Mouse (Mus musculus): ENCODE results near the gene Yipf4.
"Not testable (repeated sequence)": the region's sequence is repeated elsewhere in the genome, so short reads cannot be mapped to it uniquely, and the experiment has no call there.

Yipf4 gene

DNA sequence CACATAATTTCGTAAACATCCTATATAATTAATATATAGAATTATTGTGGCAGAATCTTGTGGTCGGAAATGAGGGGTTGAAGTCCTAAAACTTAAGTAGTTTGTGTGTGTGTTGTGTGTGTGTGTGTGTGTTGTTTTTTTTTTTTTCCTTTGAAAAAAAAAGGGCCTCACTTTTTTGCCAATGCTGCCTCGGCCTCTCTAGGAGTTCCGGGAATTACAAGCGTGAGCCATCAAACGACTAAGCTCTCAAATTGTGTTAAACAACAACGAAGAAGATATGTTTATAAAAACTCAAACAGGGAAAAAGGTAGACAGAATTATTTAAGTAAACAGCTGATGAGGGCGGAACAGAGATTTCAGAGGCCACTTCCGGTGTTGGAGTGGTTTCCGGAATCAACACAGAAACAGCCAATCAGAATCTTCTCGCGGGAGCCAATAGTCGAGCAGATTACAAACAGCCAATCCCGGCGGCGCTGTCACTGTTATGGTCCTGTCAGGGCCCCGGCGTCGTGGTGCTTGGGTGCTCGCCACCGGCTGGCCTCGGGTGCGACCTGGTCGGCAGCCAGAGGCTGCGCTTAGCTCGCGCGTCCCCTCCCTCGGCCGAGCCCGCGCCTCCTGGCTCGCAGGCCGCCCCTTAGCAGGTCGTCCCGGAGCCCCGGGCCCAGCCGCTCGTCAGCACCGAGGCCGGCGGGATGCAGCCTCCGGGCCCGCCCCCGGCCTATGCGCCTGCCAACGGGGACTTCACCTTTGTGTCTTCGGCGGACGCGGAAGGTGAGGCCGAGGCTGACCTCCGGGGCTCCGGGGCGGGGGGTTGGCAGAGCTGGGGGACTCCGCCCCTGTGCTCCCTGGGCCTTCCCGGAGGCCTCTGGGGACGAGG, at the start of gene Yipf4:
Gene Yipf4, plus strand, starts transcription at position 470 of the 877 bp plus-strand sequence.
- DNase-seq (ENCODE audit: low spot score in 2 of 2), result peak; percentile 93 to 95

DNA sequence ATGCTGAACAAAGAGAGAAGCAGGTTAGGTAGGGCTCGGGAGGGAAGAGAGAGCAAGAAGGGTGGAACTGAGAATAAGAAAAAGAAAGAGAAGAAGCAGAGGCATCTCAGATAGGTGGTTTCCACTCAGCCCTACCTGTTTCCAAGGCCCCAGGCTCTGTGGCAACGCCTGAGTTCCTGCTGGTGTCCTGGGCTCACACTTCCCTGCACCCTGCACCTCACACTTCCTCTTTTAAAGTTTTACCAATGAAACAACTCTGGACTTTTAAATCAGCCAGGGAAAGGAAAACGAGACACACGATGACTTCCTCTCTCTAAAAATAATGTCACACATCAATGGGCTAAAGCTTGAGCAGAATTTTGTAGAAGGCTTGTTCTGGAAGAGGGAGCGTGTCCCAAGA, 48.8 kb upstream of the Yipf4 start:
- DNase-seq (ENCODE audit: low spot score in 2 of 2), result no peak

DNA sequence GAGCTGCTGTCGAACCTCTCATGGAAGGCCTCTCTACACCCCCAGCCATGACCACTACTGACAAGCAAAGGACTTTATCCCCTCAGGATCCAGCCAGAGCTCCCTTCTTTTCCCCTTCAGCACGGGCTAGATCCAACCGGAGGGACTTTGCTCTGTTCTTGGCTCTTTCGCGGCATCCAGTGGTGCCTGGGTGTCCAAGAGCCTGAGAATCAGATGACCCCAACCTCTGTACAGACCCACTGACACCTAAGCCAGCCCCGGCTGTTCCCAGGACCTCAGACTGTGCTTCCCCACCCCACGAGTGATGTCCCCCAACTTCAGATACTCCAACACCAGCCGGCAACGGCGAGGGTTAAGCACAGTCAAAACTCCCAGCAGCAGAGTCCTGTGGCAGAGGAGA, 39.5 kb upstream of the Yipf4 start:
- DNase-seq (ENCODE audit: low spot score in 2 of 2), result no peak

DNA sequence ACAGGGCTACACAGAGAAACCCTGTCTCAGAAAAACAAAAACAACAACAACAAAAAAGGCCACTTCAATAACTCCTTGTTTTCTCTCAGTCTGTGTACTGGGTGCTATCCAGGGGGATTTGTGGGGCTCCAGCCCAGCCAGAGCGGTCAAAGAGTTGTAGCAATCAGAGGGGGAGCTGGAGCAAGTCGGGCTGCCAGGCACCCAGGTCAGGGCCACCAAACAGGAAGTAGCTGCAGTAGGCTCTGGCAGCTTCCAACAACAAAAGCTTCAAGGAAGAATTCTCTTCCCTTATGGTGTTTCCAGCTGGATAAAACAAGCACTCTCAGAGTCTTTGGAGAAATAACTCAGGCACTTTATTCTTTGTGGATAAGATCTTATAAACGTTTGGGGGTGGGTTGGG, 35.4 kb upstream of the Yipf4 start:
- DNase-seq (ENCODE audit: low spot score in 2 of 2), result no peak

DNA sequence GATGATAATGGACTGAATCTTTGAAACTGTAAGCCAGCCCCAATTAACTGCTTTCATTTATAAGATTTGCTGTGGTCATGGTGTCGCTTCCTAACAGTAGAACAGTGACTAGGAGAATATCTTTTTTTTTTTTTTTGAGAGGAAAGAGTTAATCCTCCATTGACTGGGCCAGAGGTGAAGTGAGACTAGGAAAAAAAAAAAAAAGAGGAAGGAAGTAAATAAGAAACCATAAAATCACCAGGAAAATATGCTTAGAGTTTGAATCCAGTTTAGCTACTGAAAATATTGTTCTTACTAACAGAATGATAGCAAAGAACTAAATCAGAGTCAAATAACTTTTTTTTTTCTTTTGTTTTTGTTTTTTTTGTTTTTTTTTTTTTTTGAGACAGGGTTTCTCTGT, 34.6 kb upstream of the Yipf4 start:
- DNase-seq (ENCODE audit: low spot score in 2 of 2), result no peak

DNA sequence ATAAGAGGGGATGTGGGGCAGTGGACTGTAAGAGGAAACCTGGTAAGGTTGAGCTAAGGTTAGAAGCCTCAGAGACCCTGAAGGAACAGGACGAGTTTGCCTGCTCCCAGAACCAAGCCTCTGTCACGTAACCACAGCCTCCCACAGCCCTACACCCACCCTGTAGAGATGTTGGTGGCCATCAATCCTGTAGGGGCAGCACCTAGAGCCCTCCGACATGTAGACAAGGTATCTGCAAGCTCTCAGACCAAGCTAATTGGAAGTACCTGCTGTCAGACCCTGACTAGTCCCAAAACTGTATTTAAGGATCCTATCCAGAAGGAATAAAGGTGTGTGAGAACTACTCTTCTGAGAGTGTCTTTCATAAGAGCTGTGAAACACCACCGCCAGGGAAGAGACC, 33.9 kb upstream of the Yipf4 start:
- DNase-seq (ENCODE audit: low spot score in 2 of 2), result no peak

DNA sequence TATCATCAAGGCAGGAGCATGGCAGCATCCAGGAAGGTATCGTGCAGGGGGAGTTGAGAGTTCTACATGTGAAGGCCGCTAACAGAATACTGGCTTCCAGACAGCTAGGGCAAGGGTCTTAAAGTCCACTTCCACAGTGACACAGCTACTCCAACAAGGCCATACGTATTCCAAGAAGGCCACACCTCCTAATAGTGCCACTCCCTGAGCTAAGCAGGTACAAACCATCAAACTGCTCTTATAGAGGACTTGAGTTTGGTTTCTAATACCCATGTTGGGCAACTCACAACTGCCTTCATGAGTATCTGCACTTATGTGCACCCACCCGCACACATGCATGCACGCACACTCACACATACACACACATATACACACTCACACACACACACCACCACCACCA, 32.5 kb upstream of the Yipf4 start:
- no peak for DNase-seq (ENCODE audit: low spot score in 2 of 2)

DNA sequence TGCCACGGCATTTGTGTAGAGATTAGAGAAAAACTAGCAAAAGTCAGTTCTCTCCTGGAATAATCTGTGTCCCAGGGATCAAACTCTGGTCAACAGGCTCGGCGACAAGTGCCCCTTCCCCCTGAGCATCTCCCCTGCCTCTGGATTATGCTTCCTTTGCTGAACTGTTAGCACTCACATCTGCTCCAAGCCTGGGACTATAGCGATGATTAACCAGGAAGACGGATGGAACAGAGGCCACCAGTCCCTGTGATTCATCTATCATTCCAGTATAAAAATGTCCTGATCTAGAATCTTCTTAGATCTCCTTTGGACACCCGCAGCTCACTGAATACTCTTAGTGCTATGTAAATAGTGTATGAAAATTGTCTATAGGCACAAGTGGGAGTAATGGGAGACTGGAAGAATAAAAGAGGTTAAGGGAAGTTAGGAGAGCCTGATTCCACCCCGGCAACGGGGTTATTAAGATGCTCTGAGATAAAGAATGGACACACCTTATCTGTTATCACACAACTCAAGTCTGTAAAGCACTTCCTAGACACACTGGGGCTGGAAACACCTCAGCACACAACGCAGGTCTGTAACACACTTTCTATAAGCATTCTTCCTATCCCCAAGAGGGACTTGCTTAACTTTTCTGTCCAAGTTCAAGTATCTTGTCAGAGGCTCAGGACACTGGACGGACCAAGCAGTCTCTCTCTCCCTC, 31.2 kb upstream of the Yipf4 start:
- DNase-seq (ENCODE audit: low spot score in 2 of 2), result no peak

DNA sequence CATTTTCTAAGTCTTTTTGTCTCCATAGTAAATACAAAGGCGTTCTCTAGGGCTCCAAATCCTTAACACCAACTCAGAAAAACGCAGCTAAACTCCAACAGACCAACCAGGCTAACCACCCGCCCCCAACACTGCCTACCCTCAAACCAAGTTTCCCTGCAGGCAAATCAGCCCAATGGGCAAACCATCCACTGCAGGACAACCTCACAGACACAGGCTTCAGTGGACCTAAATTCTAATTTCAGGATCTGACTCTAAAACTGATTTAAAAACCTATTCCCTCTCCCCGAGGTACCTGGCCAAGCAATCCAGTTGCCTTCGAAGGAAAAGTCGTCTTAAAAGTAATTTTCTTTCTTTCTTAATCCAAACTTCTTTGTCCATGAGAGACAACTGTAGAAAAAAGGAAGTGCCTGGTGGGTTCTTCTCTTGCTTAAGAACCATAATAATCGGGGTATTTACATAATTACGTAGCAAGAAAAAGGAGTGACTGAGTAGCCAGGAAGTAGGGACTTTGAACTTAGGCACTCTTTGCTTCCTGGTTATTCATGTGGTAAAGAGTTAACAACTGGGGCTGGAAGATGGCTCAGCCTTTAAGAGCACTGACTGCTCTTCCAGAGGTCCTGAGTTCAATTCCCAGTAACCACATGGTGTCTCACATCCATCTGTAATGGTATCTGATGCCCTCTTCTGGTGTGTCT, 30.4 kb upstream of the Yipf4 start, which contains the start of gene Nlrc4:
Gene Nlrc4, minus strand, starts transcription at position 432 of the 698 bp plus-strand sequence.
- no peak for DNase-seq (ENCODE audit: low spot score in 2 of 2)

DNA sequence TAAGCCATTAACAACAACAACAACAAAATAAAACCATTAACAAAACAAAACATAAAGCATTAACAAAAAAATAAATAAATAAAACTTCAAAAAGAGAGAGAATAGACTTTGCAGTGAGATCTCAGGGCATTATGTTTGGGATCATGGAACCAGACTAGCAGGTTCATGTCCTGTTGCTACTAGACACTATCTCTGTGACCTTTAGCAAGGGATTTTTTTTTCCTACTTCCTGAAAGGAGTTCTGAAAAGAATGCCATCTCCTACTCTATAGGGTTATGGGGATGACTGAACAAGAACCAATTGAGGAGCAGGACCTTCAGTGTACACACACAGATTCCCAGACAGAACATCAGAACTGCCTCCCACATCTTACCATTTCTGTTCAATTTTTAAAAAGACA, 25.8 kb upstream of the Yipf4 start:
- DNase-seq (ENCODE audit: low spot score in 2 of 2), result no peak

DNA sequence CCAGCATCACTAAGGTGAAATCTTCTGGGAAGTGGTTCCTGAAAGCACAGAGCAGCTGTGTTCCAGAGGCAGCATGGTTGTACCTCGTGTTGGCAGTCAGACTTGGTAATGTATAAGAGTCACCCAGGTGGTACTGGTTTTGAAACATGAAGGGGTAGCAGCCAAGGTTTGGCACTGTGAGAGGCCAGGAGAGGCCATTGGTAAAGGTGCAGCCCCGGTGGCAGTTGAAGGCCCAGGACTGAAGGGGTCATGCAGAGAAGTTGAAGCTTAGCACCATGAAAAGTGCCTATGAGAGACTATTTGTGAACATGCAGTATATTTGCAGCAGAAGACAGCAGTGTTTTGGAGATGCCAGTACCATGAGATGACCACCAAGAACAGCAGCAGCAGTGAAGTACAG, 21.3 kb upstream of the Yipf4 start:
- DNase-seq (ENCODE audit: low spot score in 2 of 2), result not testable (repeated sequence)

DNA sequence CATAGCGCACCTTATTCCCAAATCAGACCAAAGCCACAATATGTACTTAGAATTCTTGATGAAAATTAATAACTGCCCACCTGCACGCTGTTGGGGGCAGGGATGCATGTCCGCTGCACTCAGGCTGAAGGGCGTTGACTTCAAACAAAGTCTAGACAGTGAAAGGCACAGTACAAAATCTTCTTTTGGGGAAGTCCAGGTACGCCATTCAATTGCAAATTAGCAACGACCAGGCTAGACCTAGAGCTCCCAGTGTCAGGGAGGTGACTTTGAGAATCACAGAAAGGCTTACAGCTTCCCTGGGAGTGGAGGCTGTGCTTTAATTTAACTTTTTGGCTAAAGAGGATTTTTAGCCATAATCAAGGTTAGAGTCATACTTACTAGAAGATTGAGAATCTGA, 19.2 kb upstream of the Yipf4 start:
- not testable (repeated sequence) for DNase-seq (ENCODE audit: low spot score in 2 of 2)

DNA sequence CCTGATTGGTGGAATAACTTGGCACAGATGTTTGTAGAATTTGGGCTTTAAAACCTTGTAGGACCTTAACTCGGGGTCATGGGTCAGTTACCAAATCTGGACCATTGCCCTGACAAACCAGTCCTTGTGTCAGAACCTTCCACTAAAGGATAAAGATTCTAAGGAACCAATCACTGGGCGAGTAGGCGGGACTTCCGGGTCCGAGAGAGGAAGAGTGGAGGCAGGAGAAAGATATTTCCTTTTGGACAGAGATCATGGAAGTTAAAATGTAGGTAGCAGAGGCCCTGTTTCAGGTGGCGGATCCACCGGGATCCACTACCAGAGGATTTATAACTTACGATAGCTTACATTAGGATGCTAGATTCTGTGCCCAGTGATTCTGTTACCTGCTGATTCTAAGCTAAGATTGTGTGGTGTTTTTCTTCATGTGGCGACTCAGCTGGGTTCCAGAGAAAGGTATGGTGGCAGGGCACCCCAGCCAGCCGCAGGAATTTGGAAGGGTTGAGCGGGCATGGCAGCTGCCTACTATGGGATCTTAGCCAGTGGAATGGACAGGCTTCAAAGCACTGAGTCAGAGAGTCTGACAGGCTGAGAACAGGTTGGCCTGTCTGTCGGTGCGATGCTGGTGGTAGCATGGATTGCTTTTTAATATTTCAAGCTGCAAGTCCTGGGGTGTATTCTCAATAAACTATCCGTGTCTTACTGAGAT, 8.8 kb upstream of the Yipf4 start:
- DNase-seq (ENCODE audit: low spot score in 2 of 2), result no peak

DNA sequence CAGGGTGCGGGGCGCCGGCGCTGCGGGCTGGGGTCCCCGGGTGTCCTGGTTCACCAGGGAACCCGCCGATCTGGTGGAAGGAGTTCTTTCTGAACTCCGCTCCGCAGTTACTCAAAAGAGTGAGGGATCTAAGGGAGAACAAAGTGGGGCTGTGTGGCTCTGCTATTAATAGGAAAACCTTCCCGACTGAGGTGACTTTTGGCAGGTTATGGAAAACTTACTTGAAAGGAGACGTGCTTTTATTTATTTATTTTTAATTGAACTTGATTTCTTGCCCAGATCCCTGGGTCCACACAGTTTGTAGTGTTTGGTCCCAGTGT, 568 bp downstream of the Yipf4 start:
- no peak for DNase-seq (ENCODE audit: low spot score in 2 of 2)

DNA sequence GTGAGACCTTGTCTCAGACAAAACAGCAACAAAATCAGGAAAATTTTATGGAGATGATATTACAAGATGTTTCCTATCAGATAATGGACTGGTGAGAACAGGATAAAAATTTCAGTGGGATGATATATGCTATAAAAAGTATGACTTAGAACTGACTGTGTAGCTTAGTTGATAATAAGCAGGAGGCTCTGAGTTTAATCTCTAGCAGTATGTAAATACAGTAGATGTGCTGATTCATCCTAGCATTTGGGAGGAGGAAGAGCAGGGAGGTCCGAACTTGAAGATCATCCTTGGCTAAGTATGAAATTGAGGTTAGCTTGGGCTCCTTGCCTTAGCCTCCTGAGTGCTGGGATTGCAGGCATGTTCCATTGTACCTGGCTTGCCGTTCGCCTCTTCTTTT, 2.3 kb downstream of the Yipf4 start:
- no peak for DNase-seq (ENCODE audit: low spot score in 2 of 2)

DNA sequence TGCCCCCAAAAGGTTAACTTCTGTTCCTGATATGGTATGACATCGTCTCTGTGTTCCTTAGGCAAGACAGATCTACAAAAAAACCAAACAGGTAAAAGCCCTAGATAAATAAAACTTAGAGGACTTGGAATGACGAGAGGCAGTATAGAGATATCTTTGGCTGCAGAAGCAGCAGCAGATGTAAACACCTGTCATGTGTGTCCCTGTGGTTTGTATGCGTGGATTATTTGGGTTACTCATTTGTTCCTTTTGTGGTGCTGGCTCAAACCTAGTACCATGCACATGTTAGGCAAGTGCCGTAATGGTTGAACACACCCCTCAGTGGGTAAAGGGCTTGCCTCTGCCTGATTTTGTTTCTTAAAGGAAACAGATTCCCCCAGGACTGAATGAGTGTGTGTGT, 10.9 kb downstream of the Yipf4 start:
- no peak for DNase-seq (ENCODE audit: low spot score in 2 of 2)

DNA sequence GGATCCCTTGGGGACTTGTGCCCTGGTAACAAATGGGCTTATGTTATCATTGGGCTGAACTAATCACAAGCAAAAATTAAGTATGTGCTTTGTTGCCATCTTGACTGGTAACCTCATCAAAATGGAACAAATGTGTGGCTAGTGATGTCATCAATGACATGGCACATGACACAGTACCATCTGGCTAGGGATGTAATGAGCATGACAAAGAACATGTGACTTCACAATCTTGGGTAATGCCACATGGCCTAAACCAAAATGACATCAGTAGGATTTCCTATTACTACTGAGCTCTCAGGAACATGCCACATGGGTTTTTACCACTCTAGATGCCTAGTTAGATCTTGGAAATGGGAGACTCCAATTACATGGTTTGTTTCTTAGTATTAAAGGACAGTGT, 11.8 kb downstream of the Yipf4 start:
- DNase-seq (ENCODE audit: low spot score in 2 of 2), result no peak

DNA sequence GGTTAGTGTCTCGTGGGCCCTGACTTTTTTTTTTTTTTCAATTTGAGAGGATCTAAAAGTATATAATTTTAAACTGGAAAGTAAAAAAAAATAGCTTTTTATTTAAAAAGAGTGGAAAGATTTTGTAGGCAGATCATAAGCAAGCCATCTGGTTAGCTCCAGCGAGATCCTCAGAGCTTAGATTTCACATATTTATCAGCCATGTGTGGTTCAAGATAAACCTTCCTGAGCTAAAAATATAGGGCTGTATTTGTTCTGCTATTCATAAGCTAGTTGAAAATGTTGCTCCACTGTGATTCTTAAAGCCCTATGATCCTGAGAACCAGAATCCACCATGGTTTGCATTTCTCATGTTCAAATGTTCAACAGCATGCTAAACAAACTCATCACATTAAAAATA, 18.6 kb downstream of the Yipf4 start:
- no peak for DNase-seq (ENCODE audit: low spot score in 2 of 2)

DNA sequence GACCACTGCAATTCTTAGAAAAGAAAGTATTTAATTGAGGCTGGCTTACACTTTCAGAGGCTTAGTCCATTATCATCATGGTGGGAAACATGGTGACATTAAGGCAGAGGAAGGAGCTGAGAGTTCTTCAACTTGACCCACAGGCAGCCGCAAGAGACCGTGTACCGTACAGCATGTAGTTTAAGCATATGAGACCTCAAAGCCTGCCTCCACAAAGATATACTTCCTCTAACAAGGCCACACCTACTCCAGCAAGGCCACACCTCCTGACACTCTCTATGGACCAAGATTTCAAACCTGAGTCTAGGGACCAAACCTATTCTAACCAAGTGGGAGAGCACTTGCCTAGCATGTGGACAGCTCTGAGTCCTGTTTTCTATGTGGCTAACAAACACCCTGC, 19.3 kb downstream of the Yipf4 start:
- no peak for DNase-seq (ENCODE audit: low spot score in 2 of 2)

DNA sequence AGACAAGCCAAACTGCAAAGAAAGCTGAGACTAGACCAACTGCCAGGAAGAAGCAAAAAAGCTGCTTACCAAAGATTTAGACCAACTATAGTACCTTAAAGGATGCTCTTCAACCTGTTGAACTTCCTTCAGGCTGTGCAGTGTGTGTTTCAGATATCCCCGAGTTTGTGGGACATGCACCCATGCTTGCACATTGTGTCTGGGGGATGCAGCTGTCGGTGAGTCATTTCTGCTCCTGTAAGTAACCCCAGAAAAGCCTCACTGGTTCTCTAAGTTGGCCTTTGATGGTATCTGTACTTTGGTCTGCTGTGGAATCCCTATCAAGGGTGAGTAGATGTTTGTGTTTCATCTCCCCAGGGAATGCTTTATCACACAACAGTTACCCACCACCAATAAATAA, 23.0 kb downstream of the Yipf4 start:
- no peak for DNase-seq (ENCODE audit: low spot score in 2 of 2)

DNA sequence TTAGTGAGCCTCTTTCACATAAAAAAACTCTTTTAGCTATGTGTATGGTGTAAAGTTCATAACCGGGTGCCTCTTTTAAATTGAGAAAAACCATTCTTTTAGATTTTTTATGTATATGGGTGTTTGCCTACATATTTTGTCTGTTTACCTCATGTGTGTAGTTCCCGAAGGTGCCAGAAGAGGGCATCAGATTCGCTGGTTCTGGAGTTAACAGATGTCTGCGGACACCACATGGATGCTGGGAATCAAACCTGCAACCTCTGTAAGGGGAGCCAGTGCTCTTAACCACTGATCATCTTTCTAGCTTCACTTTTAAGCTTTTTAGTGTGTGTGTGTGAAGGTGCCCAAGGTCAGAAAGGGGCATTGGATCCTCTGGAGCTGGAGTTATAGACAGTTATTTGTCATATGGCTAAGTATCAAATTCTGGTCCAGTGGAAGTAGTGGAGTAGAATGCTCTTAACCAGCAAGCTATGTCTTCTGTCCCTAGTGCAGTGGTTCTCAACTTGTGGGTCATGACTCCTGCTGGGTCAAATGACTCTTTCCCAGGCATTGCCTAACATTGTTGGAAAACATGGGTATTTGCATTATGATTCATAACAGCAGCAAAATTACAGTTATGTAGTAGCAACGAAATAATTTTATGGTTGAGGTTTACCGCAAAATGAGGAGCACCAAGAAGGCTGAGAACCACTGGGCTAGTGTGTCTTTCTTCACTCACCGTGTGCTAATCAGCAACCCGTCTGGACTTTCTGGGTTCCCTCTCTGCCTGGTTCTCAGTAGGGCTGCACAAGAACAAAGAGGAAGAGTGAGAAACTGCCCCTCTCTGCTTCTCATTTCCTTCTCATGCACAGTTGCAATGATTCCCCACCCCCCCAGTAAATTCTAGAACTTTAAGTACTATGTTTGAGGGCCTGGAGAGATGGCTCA, 33.8 kb downstream of the Yipf4 start:
- DNase-seq (ENCODE audit: low spot score in 2 of 2), result no peak

All from frontal cortex, postnatal 14 days (tissue).